Mouse (Mus musculus): ENCODE measurements around the gene Cdk5.

Cdk5 gene

GRCm38 (mm10) chr5:24427981-24428402 lies 4.7 kb upstream of the Cdk5 start:
- DNase-seq, result peak; percentile 53 to 55

GRCm38 (mm10) chr5:24427285-24427633 lies 3.9 kb upstream of the Cdk5 start:
- no peak for DNase-seq

- DNase-seq, result no peak
These were observed 3.4 kb upstream of the Cdk5 start for GRCm38 (mm10) chr5:24426556-24427284.

- DNase-seq, result no peak
These were observed 2.7 kb upstream of the Cdk5 start for GRCm38 (mm10) chr5:24426037-24426432.

GRCm38 (mm10) chr5:24425421-24426036 lies 2.2 kb upstream of the Cdk5 start:
- DNase-seq, result peak; percentile 68 to 69

GRCm38 (mm10) chr5:24424861-24425411 lies 1.6 kb upstream of the Cdk5 start:
- DNase-seq, result peak; percentile 77 to 84

GRCm38 (mm10) chr5:24424004-24424781 lies 863 bp upstream of the Cdk5 start:
- no peak for DNase-seq

- no peak for DNase-seq
These were observed 2.9 kb downstream of the Cdk5 start for GRCm38 (mm10) chr5:24420381-24420780.

GRCm38 (mm10) chr5:24417587-24417986 lies 5.7 kb downstream of the Cdk5 start:
- no peak for DNase-seq

- peak; percentile 84 to 91 for DNase-seq
These were observed 7.1 kb downstream of the Cdk5 start for GRCm38 (mm10) chr5:24416222-24416736.

- peak in 1 of 2 experiments; percentile 43 for DNase-seq
These were observed 9.4 kb downstream of the Cdk5 start for GRCm38 (mm10) chr5:24413938-24414337.

GRCm38 (mm10) chr5:24413042-24413693 lies 10.2 kb downstream of the Cdk5 start, which contains the start of gene Asic3:
Gene Asic3 (plus strand): TSS chr5:24413392.
- no peak for DNase-seq

GRCm38 (mm10) chr5:24412063-24412462 lies 11.3 kb downstream of the Cdk5 start:
- DNase-seq, result no peak

GRCm38 (mm10) chr5:24409466-24409865 lies 13.9 kb downstream of the Cdk5 start:
- no peak for DNase-seq

GRCm38 (mm10) chr5:24408651-24409050 lies 14.7 kb downstream of the Cdk5 start:
- peak in 1 of 2 experiments; percentile 33 for DNase-seq

- DNase-seq, result no peak
These were observed 17.9 kb downstream of the Cdk5 start for GRCm38 (mm10) chr5:24405389-24405876.

- no peak for DNase-seq
These were observed 18.6 kb downstream of the Cdk5 start for GRCm38 (mm10) chr5:24404594-24405360.

GRCm38 (mm10) chr5:24401969-24402368 lies 21.4 kb downstream of the Cdk5 start:
- peak; percentile 87 to 92 for DNase-seq

- no peak for DNase-seq
These were observed 22.3 kb downstream of the Cdk5 start for GRCm38 (mm10) chr5:24400911-24401605.

- DNase-seq, result peak; percentile 62 to 71
These were observed 23.0 kb downstream of the Cdk5 start for GRCm38 (mm10) chr5:24400362-24400761.

GRCm38 (mm10) chr5:24399686-24400085 lies 23.6 kb downstream of the Cdk5 start:
- no peak for DNase-seq
